Mouse (Mus musculus) urinary bladder, adult 2 months (tissue): ENCODE results near the gene Wasf1. TPM values are rescaled to one million over a fixed set of nuclear protein-coding genes. Genes with fewer than 3 reads are reported as not detected.

Source experiments
- DNase-seq: peaks from one replicate; pipeline ENCODE4 v3.0.0; 2022; ENCODE audit warnings: low spot score
- polyA plus RNA-seq: library from polyadenylated mRNA; depleted of rRNA; stranded (reverse); fragments of >200 nt; gene quantifications from 2 replicates; pipeline ENCODE4 v1.2.3, GENCODE M21; 2012

The Wasf1 gene
- polyA plus RNA-seq, 1 experiment: 1.1 TPM

DNA sequence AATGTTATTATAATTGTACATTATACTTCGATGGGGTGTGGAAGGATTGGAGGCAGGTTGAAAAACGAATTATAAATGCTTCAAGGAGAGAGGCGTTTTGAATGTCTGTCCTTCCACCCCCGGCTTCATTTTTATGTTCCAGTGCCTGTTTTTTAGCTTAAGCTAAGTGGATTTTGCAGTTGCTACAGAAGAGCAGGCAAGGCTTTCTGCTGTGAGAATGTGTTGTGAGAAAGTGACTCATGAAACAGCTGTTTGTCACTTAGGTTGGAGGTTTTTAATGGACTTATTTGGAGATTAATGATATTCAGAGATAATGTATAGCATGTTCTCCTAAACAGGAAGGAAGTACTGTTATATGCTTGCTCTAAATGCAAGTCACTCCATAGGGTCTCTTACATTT lies 5.9 kb downstream of the Wasf1 start:
- no peak for DNase-seq

DNA sequence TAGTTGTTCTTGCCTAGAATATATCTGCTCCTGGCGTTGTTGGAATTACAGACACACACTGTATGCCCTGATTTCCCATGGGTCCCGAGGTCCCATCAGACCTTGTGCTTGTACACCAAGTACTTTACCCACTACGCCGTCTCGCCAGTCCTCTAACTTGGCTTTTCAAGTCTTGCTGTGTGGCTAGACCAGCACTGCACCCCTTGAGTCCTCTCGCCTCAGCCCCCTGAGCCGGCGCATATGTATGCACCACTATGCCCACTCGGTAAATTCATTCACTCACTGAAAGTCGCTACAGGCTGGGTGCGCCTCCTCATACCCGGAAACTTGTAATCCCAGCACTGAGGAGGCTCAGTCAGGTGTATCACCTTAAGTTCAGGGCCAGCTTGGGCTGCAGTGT lies 12.5 kb downstream of the Wasf1 start:
- DNase-seq: no peak

DNA sequence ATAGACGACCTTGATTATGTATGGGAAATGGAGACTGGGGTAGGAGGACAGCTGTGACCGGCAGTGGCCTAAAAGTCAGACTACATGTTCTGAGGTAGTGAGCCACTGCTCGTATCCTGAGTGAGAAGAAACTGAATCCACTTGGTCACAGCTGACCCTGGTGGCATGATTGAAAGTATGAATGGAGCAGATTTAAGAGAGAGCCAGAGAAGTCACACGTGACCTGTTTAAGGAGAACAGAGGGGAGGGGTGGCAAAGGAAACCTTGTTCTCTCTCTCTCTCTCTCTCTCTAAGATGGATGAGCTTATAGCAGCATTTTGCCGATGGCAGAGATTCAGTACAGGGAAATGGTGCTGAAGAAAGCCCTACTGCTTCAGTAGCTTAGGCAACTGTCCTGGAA lies 13.4 kb downstream of the Wasf1 start:
- DNase-seq: no peak

DNA sequence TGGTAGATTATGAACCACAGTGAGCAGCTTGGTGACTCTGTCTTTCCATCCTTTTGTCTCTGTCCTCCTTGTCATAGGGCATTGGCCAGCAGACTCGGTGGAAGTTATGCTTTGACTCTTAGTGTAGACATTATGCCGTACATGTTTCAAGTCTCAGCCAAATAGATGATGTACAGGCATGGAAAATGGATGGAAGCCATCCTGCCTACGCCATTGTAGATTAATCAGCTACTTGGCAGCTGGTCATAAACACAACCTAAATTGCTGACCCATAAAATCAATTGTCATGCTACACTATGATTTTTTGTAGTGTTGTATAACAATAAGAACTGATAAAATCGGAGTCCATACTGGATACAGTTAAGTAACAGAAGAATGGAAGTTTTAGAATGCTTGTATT lies 18.5 kb downstream of the Wasf1 start:
- no peak for DNase-seq

DNA sequence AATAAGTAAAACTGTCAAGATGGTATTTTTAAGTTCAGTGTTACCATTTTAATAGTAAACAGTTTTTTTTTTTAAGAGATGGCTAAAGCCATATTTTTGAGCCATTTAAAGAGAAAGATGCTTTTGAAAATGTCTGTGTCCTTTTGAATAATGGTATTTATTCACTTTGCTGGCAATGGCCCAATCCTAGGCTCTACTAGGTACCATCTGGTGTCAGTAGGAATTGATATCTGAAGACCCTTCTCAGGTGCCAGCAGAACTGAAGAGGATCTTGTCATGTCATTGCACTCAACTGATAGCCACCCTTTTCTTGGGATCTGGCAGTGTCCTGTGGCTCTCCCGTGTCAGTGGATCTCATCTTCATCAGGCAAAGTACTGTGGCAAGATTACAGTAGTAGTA lies 22.9 kb downstream of the Wasf1 start:
- no peak for DNase-seq

DNA sequence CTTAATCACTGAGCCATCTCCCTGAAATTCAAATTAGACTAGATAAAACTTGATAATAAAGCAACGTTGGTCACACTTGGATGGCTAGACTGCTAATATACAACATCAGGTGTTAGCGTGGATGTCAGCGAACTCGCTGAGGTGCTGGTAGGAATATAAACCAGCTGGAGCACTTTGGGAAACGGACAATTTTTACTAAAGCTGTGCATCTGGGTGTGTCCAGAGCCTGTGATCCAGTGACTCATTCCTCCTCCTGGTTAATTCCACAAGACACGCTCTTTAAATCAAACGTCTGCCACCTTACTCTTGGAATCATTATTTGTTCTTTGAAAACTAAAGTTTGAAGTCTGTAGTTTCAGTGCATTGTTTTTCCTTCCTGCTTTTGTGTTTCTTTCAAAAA lies 23.5 kb downstream of the Wasf1 start:
- no peak for DNase-seq

DNA sequence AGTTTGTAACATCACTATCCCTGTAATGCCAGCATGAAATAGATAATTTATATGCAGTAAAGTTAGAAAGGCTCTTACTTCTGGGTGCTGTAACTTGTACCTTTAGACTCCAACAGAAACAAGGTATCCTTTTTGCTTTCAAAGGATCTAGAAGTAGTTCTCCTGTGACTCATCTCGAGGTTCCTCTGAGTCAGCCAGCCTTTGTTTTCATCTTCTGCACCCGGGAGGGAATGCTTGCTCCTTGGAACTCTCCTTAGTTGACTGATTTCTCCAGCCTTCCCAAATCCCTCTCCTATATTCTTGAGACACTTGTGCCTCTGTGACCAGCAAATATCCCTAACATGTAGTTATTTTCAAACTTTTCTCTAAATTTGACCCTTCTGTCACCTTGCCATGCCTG lies 25.3 kb downstream of the Wasf1 start:
- DNase-seq: no peak

DNA sequence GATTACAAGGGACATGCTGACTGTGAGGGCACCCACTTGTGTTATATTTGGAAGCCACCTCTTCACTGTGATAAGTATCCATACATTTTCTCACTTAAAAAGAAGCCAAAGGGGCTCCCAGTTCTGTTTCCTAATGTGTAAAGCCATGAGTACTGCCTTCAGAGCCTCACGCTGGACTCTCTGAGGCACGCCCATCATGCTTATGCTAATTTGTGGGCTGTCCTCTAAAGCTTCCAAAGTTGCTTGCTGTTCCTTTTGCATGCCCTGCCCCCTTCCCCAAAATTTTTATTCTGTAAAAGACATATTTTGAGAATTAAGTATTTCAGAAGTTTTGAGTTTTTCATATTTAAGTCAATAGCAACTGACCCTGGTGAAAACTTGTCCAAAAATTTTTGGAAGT lies 27.5 kb downstream of the Wasf1 start:
- no peak for DNase-seq

DNA sequence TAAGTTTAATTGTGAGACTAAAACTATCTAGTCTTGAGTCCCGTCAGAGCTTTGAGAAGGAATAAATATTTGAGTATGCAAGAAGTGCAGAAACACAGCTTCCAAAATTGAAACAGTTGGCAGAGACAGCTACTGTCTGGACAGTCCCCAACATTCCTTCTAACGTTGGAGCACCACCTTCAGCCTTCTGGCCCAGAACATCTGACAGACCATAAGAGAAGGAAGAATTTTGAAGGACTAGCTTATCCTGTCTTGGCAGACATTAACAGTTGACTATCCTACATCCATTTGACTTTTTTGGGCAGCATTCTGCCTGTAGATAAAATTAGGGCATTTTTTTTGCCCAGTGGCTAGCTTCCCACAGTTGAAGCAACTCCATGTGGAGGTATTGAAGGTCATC lies 32.0 kb downstream of the Wasf1 start:
- no peak for DNase-seq

DNA sequence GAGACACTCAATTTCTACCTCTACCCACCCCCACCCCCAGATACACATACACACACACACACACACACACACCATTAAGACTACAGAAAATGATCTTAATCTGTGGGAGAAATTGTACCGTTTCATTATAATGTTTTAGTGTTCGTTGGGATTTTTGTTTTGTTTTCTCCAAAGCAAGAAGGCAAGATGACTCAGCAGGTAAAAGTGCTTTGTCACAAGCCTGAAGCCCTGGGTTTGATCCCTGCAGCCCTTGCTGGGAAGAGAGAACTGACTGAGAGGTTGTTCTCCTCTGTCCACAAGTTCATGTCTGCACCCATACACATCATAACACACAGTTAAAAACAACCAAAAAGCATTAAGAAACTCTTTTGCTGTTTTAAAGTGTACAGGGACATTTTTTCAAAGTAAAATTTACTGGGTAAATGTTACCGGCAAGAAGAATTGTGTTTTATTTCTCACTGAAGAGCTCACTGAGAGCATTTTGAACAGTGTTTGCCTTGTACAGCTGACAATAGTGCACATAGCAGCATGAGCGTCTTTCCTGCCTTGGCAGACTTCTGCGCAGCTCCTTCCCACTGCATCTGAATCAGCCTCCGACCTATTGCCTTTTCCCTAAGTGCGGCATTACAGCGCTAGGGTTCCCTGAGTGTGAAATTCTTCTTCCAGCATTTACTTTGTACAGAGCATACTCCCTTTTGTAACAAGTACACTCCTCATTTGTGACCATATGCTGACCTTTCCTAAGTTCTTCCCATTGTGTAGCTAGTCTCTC lies 35.6 kb downstream of the Wasf1 start:
- no peak for DNase-seq

DNA sequence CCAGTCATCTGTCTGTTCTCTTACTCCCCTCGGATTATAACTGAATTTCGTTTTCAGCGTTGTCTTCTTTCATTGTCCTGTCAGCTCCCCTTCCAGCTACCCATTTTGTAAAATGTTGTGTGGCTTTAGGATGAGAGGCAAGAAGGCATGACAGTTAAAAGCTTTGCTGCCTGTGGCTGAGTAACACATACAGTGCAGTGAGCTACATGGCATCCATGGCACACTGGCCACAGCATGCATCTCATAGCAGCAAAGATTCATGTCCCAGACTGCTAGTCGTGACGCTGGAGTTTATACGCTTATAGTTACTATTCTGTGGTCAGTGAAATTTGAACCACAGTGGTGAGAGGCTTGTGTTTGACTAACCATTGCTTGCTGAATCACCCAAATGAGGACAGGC lies 36.2 kb downstream of the Wasf1 start:
- no peak for DNase-seq

DNA sequence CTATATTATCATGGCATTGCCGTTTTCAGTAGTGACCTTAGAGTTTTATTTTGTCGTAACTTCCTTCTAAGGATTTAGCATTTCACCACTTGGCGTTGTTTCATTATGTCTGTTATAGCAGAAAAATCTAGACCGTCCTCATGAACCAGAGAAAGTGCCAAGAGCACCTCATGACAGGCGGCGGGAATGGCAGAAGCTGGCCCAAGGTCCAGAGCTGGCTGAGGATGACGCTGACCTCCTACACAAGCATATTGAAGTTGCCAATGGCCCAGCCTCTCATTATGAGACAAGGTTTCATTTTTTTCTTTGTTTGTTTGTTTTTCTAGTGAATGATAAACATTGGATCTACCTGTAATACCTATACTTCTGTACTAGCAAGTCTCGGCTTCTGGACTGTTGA lies 49.7 kb downstream of the Wasf1 start:
- DNase-seq: no peak

DNA sequence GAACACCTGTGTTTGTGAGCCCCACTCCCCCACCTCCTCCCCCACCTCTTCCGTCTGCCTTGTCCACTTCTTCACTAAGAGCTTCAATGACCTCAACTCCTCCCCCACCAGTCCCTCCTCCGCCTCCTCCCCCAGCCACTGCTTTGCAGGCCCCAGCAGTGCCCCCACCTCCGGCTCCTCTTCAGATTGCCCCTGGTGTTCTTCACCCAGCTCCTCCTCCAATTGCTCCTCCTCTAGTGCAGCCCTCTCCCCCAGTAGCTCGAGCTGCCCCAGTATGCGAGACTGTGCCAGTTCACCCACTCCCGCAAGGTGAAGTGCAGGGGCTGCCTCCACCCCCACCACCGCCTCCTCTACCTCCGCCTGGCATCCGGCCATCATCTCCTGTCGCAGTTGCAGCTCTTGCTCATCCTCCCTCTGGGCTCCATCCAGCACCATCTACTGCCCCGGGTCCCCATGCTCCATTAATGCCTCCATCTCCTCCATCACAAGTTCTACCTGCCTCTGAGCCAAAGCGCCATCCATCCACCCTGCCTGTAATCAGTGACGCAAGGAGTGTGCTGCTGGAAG lies 53.0 kb downstream of the Wasf1 start:
- no peak for DNase-seq

DNA sequence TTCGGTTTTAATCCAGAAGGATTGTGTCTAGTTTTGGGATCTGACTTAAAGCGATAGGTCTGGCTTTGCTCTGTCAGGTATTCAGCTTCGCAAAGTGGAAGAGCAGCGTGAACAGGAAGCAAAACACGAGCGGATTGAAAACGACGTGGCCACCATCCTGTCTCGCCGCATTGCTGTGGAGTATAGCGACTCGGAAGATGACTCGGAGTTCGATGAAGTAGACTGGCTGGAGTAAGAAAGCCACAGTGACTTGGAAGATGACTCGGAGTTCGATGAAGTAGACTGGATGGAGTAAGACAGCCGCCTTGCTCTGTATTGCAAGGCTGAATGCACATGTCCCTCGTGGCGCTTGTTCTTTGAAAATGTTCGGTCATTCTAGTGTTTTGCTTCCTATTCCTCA lies 54.3 kb downstream of the Wasf1 start:
- DNase-seq: no peak

DNA sequence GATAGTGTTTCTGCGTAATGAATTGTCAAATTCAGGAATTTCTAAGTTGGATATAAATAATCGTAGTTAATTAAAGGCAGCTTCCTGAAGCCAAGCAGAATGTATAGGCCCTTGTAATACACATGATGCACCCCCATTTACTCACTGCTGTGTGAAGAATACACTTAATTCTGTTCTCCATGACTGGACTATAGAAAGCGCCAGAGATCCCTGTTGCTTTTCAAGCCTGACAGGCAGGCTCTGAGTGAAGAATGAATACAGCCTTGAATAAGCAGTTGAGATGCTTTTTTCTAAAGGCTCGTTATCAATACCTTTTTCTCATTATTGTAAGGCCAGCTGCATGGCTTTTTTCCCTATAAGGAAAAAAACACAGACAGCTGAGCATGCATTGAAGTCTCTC lies 59.4 kb downstream of the Wasf1 start:
- DNase-seq: no peak

DNA sequence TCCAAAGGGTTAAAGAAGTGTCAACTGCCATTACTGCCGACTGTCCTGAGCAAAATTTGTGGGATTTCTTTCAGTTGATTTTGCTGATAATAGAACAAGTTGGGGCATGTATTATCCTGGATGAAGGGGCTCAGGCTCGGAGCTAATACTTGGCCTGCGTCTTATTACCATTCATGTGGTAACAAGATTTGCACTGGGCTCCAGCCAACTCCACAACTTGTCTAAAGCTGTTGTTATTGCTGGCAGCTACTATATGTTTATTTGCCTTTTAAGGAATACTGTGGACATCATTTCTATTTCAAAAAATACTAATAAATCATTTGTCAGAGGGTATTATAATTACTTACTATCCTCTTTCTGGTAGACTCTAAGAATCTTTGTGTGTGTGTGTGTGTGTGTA lies 66.9 kb downstream of the Wasf1 start:
- no peak for DNase-seq

DNA sequence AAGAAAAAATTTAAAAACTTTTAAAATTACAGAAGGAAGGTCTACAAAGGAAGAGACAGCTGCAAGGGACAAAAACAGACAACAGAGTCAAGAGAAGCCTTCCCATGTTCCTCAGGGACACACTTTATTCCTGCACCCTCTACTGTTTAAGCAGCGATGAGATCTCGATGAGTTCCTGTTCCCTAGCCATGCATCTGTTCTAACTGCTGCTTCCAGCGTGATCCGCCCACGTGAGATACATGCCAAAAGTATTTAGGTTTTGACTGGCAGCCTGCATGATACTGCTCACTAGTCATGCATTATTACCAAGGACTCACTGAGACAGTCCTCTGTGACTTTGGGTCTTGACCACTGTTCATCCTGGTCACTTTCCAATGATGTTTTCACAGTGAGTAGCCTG lies 72.9 kb downstream of the Wasf1 start:
- DNase-seq: no peak

DNA sequence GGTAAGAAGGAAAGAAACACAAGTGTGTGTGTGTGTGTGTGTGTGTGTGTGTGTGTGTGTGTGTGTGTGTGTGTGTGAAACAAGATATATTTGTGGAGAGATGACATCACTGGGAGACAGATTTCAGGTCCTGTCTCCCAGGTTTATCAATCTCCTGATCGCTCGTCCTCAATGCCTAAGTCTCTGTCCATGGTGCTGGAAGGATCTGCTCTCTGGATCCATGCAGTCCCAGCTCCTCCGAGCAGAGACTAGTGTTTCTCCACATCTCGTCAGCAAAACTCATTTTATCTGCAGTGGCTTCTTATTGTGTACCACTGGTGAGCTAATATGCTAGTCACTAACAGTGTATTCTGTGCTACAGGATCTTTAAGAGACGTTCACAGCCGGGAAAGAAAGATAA lies 78.1 kb downstream of the Wasf1 start:
- no peak for DNase-seq

DNA sequence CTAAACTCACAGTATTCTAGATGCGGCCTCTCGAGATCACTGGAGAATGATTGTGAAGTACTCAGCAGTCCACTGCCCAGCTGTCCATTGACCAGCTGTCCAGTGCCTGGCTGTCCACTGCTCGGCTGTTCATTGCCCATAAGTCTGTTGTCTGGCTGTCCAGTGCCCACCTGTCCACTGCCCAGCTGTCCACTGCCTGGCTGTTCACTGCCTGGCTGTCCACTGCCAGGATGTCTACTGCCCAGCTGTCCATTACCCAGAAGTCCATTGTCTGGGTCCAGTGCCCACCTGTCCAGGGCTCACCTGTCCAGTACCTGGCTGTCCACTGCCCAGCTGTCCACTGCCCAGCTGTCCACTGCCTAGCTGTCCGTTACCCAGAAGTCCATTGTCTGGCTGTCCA lies 78.7 kb downstream of the Wasf1 start:
- no peak for DNase-seq

DNA sequence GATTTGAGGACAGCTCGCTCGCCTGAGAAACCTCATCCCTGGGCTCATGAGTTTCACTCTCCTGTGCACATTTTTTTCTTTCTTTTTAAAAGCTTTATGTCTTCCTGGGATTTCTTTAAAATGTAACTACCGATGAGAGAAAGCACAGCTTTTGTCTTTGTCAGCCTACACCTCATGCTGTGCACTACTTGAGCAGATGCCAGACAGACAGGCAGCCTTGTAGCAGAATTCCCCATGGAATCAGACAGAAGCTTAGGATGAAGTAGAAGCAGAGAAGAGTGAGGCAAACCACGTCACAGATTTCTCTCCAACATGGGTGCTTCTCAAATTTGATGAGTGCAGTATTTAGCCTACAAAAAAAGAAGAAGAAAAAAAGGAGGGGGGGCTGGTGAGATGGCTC lies 81.3 kb downstream of the Wasf1 start:
- no peak for DNase-seq

DNA sequence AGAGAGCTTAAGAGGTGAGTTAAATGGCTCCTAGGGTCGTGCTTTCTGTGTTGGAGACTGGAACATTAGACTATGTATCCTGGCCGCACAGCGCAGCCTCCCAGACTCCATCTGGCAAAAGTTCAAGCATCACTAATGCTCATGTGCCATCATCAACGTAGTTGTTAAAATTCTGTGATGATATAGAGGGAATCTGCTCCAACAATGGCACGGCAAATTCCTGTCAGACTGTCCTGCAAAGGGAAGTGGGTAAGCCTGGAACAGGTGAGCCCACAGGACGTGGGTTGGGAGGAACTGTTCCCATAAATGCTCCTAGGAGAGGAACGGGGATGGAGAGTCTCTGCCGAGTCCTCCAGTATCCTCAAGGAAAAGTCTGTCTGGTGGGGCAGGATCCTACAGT lies 85.3 kb downstream of the Wasf1 start:
- no peak for DNase-seq

DNA sequence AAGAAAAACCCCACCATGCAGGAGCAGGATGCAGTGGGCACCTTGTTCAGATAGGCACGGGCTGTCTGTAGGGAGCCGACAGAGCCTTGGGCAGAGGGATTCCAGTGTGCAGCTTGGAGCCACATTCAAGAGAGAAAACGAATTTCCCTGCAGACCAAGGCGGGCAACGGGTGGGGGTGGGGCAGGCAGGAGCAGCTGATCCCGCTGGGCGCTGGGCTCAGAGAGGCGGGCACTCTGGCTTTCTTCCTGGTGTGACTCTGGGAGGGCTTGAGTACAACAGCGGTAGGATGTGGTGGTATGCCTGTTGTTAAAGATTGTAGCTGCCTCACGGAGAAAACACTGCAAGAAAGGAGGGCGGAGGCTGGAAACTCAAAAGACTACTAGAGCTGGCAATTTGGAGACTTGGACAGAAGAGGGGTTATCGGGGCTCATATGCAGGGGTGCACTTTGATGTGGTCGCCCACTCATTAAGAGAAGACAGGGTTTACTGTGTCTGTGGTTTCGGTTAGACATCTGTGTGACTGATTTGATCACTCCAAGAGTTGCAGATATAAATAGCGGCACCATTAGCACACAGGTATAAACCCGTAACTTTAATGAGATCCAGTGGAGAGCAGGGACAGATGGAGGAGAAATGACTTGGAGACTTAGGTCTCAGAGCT lies 86.2 kb downstream of the Wasf1 start:
- DNase-seq: no peak

DNA sequence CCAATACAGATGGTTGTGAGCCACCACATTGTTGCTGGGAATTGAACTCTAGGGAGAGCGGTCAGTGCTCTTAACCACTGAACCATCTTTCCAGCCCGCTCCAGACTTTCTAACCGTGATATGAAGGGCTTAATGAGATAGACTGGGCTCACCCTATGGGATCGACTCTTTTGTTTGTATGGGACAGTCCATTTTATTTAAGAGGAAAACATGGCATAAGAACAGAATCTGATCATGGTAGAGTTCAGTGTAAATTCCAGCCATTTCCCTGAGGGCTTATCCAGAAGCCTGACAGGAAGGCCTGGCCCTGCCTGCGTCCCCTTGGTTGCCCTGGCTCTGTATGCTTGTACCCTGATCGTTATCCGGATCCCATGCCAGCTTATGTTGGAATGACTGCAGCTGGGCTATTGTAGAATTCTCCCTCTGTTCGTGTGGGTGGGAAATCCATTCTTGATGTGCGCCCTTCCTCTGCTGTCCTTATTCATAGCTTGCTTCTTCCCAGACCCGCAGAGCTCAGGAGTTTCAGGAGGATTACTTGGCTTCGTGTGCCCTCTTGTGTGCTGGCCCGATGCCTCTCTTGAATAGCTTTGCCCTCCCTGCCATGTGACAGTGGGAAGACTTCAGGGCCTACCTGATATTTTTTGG lies 87.4 kb downstream of the Wasf1 start:
- DNase-seq: no peak
